Mouse (Mus musculus): ENCODE measurements around the gene Slc37a1.
"Not testable (repeated sequence)": the region's sequence is repeated elsewhere in the genome, so short reads cannot be mapped to it uniquely, and the experiment has no call there.

Gene Slc37a1

DNA sequence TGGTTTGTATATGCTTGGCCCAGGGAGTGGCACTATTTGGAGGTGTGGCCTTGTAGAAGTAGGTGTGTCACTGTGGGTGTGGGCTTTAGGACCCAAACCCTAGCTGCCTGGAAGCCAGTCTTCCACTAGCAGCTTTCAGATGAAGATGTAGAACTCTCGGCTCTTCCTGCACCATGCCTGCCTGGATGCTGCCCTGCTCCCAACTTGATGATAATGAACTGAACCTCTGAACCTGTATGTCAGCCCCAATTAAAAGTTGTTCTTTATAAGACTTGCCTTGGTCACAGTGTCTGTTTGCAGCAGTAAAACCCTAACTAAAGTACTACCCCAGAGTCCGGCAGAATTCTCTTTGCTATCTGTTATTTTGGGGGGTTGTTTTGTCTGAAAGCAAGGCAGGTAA lies 16.8 kb upstream of the Slc37a1 start:
- DNase-seq, result no peak

DNA sequence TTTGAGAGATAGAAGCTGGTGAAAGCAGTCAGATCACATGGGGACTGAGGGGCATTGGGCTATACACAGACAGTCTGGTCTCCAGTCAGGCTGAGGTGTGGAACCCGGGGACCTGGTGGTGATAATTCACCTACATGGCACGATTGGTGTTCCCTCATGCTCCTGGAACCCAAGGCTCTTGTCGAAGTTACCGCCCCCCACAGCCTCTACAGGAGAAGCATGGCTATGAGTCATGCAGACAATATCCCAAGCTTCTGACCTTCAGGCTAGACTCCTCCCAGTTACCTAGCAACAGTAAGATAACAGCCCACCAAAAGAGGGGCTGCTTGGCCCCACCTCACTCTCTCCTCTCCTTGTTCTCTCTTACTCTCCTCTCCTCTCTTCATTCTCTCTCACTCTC lies 16.3 kb upstream of the Slc37a1 start:
- no peak for DNase-seq

- not testable (repeated sequence) for DNase-seq
Measured at GRCm38 (mm10) chr17:31270736-31271135, 15.9 kb upstream of the Slc37a1 start.

DNA sequence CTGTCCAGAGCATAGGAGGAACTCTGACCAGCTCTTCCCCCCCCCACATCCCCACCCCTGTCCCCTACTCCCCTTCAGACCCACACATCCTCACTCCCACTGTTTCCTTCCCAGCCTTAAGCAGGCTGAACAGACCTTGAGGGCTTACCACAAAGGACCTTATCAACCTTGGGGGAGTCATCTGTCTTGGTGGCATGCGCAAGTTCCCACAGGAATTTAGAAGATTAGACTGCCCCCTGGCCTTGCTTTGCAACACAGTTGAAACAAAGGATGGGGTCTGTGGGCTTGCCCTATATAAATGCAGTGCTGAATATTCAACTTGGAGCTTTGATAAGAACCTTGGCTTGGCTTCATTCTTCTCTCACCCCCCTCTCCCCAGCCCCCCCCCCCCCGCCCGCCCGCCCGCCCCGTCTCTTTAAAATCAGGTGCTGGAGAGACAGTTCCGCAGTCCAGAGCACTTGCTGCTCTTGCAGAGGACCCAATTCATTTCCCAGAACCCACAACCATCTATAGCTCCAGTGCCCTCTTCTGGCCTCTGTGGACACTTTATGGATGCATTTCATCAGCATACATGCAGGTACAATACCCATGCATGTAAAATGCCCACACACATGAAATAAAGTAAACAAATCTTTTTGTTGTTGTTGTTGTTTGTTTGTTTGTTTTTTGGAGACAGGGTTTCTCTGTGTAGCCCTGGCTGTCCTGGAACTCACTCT lies 15.3 kb upstream of the Slc37a1 start:
- DNase-seq, result no peak

GRCm38 (mm10) chr17:31272416-31273165 lies 14.0 kb upstream of the Slc37a1 start:
- DNase-seq, result no peak

DNA sequence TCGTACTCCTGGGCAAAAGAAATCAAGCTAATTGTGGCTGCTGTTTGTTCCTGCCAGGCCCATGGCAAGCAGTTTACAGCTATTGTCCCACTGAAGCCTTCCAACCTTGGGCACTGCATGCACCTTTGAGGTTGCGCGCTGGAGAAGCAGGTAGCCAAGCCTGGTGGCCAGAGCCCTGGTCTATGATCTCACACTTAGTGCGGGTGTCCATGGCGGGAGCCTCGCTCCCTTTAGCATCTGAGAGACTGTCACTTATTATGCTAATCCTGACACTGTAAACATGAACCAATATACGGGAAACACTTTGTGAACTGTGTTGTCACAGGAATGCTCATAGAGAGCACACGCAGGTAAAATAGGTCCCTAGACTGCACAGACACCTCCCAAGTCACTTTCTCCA lies 13.0 kb upstream of the Slc37a1 start:
- no peak for DNase-seq

GRCm38 (mm10) chr17:31275181-31275580 lies 11.4 kb upstream of the Slc37a1 start:
- no peak for DNase-seq

DNA sequence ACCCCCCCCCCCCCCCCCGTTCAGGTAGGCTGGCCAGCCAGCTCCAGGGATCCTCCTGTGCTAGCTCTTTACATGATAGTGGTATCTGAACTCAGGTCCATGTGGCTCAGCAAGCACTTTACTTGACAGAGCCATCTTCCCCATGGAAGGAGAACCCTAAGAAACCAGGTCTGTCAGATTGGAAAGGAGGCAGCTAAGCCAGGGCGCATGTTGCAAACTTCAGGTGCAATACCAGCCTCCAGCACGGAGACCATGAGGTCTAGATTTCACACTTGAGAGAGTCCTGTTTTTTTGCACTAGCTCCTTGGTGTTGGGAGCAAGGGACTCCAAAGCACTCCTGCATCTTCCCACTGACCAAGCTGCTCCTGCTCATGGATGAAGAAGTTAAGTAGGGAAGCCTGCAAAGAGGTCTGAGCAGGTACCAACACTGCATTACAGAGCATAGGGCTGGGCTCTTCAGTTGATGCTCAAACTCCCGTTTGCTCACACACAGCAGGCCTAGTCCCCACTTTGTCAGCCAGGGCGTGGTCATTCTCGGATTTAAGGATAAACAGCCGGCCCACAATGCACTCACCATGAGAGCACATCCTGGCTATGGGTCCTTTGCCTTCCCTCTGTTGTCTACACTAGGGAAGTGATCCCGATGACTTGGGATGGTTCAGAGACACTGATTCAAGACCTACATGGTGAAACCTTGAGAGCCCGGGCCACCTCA lies 10.2 kb upstream of the Slc37a1 start:
- no peak for DNase-seq

DNA sequence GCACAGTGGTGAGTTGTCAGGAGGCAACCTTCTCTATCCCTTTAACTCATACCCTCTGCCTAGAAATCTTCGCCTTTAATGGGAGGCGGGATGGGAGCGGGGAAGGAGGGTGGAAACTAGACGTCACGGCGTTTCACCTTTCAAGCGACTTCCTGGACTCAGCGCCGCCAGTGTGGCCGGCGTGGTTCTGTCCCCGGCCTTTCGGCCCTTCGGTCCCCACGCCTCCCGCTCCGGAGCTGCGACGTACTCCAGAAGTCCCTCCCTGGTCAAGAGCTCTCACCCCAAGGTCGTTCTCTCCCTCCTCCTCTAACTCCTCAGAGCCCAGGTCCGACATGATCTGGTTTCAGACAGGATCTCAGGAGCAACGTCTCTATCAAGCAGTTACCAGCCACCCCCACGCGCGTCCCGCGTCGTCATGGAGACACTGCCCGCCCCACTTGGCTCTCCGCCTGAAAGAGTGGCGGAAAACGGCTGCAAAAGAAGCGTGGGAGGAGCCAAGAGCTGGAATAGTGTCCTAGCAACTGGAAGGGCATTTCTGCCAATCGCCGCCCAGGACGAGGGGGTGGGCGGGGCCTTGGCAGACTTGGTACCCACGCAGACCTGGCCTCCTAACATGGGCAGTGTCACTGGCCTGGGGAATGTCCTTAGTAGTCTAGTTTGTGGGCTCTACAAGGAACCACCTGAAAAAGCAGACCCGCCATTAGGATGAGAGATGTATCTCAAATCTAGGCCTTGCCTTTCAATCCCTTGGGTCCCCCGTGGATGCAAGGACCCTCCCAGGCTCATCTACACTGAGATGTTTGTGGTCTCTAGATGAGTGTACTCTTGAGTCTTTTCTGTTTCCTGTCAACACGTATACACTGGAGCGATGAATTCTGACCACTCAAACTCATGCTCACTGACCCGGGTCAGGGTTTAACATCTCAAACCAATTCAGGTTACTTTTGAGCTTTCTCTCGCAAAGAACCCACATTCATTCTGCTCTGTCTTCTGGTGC lies 9.4 kb upstream of the Slc37a1 start, which contains the start of gene Rsph1:
TSS of gene Rsph1 (minus strand) at position 462 of the 997 bp plus-strand sequence.
- peak; percentile 100 for DNase-seq

- no peak for DNase-seq
Measured at GRCm38 (mm10) chr17:31277931-31278330, 8.7 kb upstream of the Slc37a1 start.

DNA sequence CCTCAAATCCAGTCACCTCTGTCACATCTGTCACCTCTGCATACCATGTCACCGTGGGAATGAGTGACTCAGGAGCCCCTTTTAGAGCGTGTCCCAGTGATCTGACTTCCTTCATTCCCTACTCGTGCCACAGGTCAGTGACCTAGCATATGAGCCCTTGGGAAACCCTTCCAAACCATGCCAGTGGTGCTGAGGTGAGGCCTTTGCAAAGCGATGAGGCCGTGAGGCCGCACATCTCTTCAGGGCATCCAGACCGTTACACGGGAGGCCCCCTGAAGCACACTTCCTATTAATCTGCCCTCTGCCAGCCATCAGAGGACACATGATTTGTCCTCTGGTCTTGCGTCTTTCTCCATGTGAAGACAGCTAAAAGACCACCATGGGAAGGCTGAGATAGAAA lies 7.1 kb upstream of the Slc37a1 start:
- no peak for DNase-seq

DNA sequence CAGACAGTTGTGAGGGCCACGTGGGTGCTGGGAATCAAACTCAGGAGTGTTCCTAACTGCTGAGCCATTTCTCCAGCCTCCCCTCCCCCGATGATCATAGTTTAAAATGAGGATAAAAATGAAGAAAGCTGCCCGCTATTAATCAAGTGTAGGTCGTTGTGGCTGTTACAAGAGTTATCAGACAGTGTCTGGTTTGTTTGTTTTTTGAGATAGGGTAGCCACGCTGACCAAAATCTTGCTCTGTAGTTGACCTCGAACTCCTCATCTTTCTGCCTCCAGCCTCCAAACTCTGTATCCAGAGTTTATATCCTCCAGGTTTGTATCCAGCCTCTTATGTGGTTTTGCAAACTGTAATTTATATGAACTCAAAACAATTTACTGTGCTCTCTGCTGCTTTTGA lies 6.3 kb upstream of the Slc37a1 start:
- DNase-seq, result no peak

- DNase-seq, result no peak
Measured at GRCm38 (mm10) chr17:31281830-31282686, 4.5 kb upstream of the Slc37a1 start.

DNA sequence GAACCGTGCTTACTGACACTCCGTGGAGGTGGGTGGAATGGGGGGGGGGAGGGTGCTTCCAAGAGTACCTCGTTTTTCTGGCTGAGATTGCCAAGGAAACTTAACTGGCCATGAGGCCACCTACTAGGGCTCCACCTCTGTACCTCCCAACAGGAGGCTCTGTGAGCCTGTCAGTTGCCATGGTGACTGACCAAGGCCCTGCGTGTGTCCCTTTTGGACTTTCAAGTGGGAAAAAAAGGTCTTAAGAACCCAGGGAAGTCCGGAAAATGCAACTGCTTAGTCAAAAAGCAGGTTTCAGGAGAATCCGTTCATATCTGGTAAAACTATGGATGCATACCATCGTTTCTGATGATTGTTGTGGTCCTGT lies 3.9 kb upstream of the Slc37a1 start:
- DNase-seq, result no peak

GRCm38 (mm10) chr17:31285867-31286266 lies 725 bp upstream of the Slc37a1 start:
- DNase-seq, result no peak

DNA sequence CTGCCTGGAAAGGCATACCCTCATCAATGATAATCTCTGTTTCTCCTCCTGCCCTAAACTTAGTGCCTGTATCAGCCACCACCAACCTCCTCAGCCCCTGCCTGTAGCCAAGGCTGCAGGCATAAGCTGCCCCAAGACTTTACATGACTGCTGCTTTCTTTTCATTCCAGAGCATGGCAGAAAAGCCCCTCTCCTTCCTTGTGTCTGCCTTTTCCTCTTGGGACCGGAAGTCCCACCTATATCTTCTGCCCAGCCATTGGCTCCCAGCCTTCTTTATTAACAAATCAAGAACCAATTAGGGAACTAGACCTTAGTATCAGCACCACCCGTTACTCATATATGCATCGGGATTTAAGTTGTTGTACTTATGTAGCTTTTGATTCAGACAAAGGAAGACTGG lies 624 bp downstream of the Slc37a1 start:
- DNase-seq, result no peak

- DNase-seq, result no peak
Measured at GRCm38 (mm10) chr17:31288999-31289726, 2.6 kb downstream of the Slc37a1 start.

GRCm38 (mm10) chr17:31290311-31290710 lies 3.7 kb downstream of the Slc37a1 start:
- no peak for DNase-seq

GRCm38 (mm10) chr17:31290859-31291258 lies 4.3 kb downstream of the Slc37a1 start:
- no peak for DNase-seq

DNA sequence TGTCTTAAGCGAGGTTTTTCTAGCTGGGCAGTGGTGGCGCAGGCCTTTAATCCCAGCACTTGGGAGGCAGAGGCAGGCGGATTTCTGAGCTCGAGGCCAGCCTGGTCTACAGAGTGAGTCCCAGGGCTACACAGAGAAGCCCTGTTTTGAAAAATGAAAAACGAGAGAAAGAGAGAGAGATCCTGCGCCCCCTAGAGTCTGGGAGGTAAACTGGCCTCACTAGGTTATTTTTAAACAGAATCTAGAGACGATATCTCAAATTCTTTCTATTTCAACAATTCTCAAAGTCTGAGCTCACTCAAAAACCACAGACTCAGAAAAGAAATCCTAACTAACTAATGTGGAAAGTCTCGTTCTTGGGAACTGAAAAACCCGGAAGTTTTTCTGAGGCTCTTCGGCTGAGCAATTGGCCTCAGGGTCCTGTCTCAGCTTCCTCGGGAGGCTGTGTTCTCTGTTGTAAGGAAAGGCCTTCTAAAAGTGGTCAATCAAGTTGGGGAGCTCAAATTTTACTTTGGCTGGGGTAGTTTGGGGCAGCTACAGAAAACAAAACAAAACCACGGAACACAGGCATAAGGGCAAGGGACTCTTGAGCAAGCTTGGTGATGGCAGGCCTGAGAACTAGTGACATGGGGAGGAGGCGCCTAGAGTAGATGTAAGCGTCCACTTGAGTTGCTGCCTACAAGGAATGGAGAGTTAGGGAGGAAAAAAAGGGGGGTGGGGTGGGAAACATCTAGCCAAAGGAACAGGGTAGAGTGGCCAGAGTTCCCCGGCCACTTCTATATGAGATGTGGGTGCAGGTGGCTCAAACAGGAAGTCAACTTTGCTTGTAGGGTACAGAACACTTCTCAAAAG lies 8.0 kb downstream of the Slc37a1 start:
- no peak for DNase-seq

Measured in right cerebral cortex, postnatal 25 days (tissue).